Mouse (Mus musculus): ENCODE data around the gene Olfr250. TPM values are rescaled to one million over a fixed set of nuclear protein-coding genes. Genes with fewer than 3 reads are reported as not detected.
"Not testable (repeated sequence)": the region's sequence is repeated elsewhere in the genome, so short reads cannot be mapped to it uniquely, and the experiment has no call there.

The Olfr250 gene
- not detected for total RNA-seq (2021)
- long read RNA-seq, experiment 1: 0 reads
- long read RNA-seq, experiment 2: 0 reads

DNA sequence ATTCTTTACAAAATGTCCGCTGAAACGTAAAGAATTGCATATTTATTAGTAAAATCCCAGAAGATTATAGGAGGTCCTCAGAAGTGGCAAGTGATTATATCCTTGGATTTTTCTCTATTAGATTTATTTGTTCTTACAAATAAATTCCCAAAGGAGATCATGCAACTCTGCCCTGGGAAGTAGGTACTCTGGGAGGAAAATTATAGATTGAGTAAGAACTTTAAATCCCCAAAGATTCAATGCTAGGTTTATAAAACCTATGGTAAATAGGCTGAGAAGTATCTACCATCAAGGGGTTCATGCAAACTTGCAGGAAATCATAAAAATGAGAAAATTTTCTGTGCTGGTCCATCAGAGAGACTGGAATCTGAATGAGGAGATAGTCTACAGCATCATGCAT is at the start of gene Olfr250:
Olfr250 (plus strand) TSS at position 301 of the 400 bp plus-strand sequence.
- no peak for TF ChIP-seq CTCF (conservative IDR thresholded peaks at IDR 0.05)
- Histone ChIP-seq H3K4me3 (no peak within 1 kb of the TSS), H3K27ac (no peak within 1 kb of the TSS)
- DNase-seq (ENCODE audit: low spot score in 2 of 2): no peak

GRCm38 (mm10) chr9:38328760-38329159 is 37.9 kb upstream of the Olfr250 start, which contains the start of gene Olfr25:
TSS of gene Olfr25 (plus strand) at chr9:38329060.
- no peak for DNase-seq (ENCODE audit: low spot score in 2 of 2)
- TF ChIP-seq CTCF (conservative IDR thresholded peaks at IDR 0.05): no peak
- no peak within 1 kb of the TSS for H3K4me3 ChIP-seq
- no peak within 1 kb of the TSS for H3K27ac ChIP-seq

GRCm38 (mm10) chr9:38348111-38348510 is 18.6 kb upstream of the Olfr250 start, which contains the start of gene Olfr898:
TSS of gene Olfr898 (plus strand) at chr9:38348411.
- H3K4me3 ChIP-seq: no peak within 1 kb of the TSS
- TF ChIP-seq CTCF (conservative IDR thresholded peaks at IDR 0.05): no peak
- DNase-seq (ENCODE audit: low spot score in 2 of 2): no peak
- H3K27ac ChIP-seq: no peak within 1 kb of the TSS

DNA sequence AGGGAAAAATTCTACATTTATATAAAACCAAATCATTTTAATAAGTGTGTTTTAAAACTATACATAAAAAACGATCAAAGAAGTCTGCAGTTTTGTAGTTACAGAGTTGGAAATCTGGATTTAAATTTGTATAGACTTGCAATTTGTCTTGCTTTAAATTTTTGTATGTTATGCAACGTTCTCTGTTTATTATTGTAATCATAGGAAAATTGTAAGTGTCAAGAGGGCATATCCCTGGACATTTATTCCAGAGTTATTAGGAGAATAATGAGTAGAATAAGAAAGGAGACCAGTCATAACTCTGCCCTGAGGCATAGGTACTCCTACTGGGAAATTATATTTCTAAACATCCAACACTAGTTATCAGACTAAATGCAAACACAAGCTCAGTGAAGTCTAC is 10.1 kb downstream of the Olfr250 start, which contains the start of gene Olfr251:
Olfr251 (plus strand) TSS at position 301 of the 400 bp plus-strand sequence.
- H3K4me3 ChIP-seq: no peak within 1 kb of the TSS
- no peak for TF ChIP-seq CTCF (conservative IDR thresholded peaks at IDR 0.05)
- no peak for DNase-seq (ENCODE audit: low spot score in 2 of 2)
- H3K27ac ChIP-seq: no peak within 1 kb of the TSS

- Histone ChIP-seq H3K27ac (no peak within 1 kb of the TSS), H3K4me3 (no peak within 1 kb of the TSS)
- TF ChIP-seq CTCF (conservative IDR thresholded peaks at IDR 0.05): no peak
- DNase-seq (ENCODE audit: low spot score in 2 of 2): no peak
Measured at GRCm38 (mm10) chr9:38401398-38401797, 34.7 kb downstream of the Olfr250 start, which contains the start of gene Olfr147. TSS of gene Olfr147 (plus strand) at chr9:38401698.

DNA sequence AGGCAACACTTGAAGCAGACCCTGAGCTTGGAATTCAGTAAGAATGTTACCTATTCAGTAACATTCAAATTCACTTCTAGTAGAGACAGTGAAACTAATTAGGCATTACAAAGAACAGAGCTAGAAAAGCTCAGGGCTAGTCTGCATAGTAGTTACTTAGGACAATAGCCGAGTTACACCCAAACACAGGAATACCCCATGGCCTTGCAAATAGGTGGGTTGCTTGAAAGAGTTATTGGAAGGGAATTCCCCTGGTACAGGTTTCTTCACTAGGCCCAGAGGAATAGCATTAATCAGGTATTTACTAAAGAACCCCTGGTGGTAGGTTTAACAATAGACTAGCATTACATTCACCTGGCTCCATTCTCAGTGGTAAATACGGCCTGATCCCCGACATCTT is 40.8 kb downstream of the Olfr250 start:
- not testable (repeated sequence) for DNase-seq (ENCODE audit: low spot score in 2 of 2); H3K27ac ChIP-seq; H3K4me3 ChIP-seq

DNA sequence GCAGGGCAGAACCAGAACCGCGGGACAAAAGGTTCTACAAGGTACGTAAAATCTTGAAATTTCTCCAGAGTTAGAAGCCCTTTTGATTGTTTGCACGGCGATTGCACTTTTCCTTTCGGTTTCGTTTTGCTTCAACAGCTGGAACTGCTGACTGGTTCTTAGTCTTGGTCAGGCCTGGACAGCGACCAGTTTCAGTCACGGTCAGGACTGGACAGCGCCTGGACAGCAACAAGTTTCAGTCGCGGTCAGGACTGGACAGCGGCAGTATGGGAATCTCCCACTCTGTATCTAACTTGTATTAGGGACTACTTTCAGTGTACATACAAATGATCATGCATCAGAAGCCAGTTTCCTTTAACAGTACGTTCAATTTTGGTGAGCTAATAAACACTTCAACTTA is 46.8 kb downstream of the Olfr250 start:
- DNase-seq (ENCODE audit: low spot score in 2 of 2); H3K27ac ChIP-seq; H3K4me3 ChIP-seq: not testable (repeated sequence)

Other genes with a start within 250 kb of the Olfr250 start
- gene Olfr890, start 224.4 kb upstream of the Olfr250 start, total RNA-seq (2021): not detected
- not detected for gene Olfr891, start 186.1 kb upstream of the Olfr250 start, total RNA-seq (2021)
- gene Olfr893, start 158.5 kb upstream of the Olfr250 start, total RNA-seq (2021): not detected
- gene Olfr894, start 148.8 kb upstream of the Olfr250 start, total RNA-seq (2021): not detected
- gene Olfr143, start 114.1 kb upstream of the Olfr250 start, total RNA-seq (2021): not detected
- not detected for gene Olfr895, start 99.0 kb upstream of the Olfr250 start, total RNA-seq (2021)
- not detected for gene Olfr896-ps1, start 75.8 kb upstream of the Olfr250 start, total RNA-seq (2021)
- not detected for gene Olfr25, start 37.8 kb upstream of the Olfr250 start, total RNA-seq (2021)
- gene Olfr898, start 18.5 kb upstream of the Olfr250 start, total RNA-seq (2021): not detected
- not detected for gene Olfr251, start 10.2 kb downstream of the Olfr250 start, total RNA-seq (2021)
- not detected for gene Olfr147, start 34.8 kb downstream of the Olfr250 start, total RNA-seq (2021)
- gene Olfr901, start 62.6 kb downstream of the Olfr250 start, total RNA-seq (2021): not detected
- gene Olfr902, start 80.8 kb downstream of the Olfr250 start, total RNA-seq (2021): not detected
- gene Olfr904, start 96.2 kb downstream of the Olfr250 start, total RNA-seq (2021): not detected
- not detected for gene Olfr905, start 104.2 kb downstream of the Olfr250 start, total RNA-seq (2021)
- gene Olfr906, start 120.2 kb downstream of the Olfr250 start, total RNA-seq (2021): not detected
- gene Olfr907, start 128.9 kb downstream of the Olfr250 start, total RNA-seq (2021): not detected
- gene Olfr911-ps1, start 154.7 kb downstream of the Olfr250 start, total RNA-seq (2021): not detected
- gene Olfr910, start 171.0 kb downstream of the Olfr250 start, total RNA-seq (2021): not detected
- not detected for gene Olfr912, start 213.3 kb downstream of the Olfr250 start, total RNA-seq (2021)
- gene Olfr913, start 225.9 kb downstream of the Olfr250 start, total RNA-seq (2021): not detected
- gene Olfr914, start 238.2 kb downstream of the Olfr250 start, total RNA-seq (2021): not detected